Mouse (Mus musculus) midbrain, embryonic 13.5 days (tissue): ENCODE data around the gene Itgb2l. TPM values are rescaled to one million over a fixed set of nuclear protein-coding genes. Genes with fewer than 3 reads are reported as not detected.

Source experiments
- ATAC-seq: fragments of 200-750 bp; cut with Nextera tagmentation; 2 replicates; pipeline ENCODE4 v1.8.0; 2017; ENCODE audit warnings: mild to moderate bottlenecking, moderate TSS enrichment, moderate library complexity
- H3K27ac ChIP-seq: fragments of 300-500 bp; sonication (generic); 2 replicates; pipeline ENCODE4 v1.5.1; 2015; ENCODE audit warnings: inconsistent platforms, mild to moderate bottlenecking, moderate library complexity
- H3K27me3 ChIP-seq: fragments of 300-500 bp; sonication (generic); 2 replicates; pipeline ENCODE4 v1.6.1; 2015; ENCODE audit warnings: mild to moderate bottlenecking, inconsistent platforms
- H3K36me3 ChIP-seq: fragments of 300-500 bp; sonication (generic); 2 replicates; pipeline ENCODE4 v1.6.1; 2015; ENCODE audit warnings: mild to moderate bottlenecking, inconsistent platforms
- H3K4me1 ChIP-seq: fragments of 300-500 bp; sonication (generic); replicated peaks from 2 replicates; pipeline ENCODE4 v1.6.1; 2015; ENCODE audit warnings: inconsistent platforms
- H3K4me2 ChIP-seq: fragments of 300-500 bp; sonication (generic); replicated peaks from 2 replicates; pipeline ENCODE4 v1.6.1; 2015; ENCODE audit warnings: moderate library complexity, mild to moderate bottlenecking, inconsistent platforms
- H3K4me3 ChIP-seq: fragments of 300-500 bp; sonication (generic); replicated peaks from 2 replicates; pipeline ENCODE4 v1.5.1; 2015; ENCODE audit warnings: mild to moderate bottlenecking, inconsistent platforms
- H3K9ac ChIP-seq: fragments of 300-500 bp; sonication (generic); replicated peaks from 2 replicates; pipeline ENCODE4 v1.6.1; 2015; ENCODE audit warnings: mild to moderate bottlenecking, inconsistent platforms
- H3K9me3 ChIP-seq: fragments of 300-500 bp; sonication (generic); 2 replicates; pipeline ENCODE4 v1.6.1; 2016; ENCODE audit warnings: mild to moderate bottlenecking, inconsistent platforms
- WGBS: fragments of 180-500 bp; shearing (Covaris S2); methylation state at CpG from one replicate; pipeline ENCODE4 v1.1.7; 2015; 5-methylcytosine and 5-hydroxymethylcytosine counted together
- polyA plus RNA-seq: library from polyadenylated mRNA; unstranded; fragments of >200 nt; fragmentation: Nextera tagmentation; extraction: Ambion mirVana; gene quantifications from 2 replicates; pipeline ENCODE4 v1.2.1, GENCODE M21; 2015

Gene Itgb2l
- polyA plus RNA-seq, 1 experiment from 2014 or later = not detected

- 82% methylated on average over 2 of the region's 2 CpGs for WGBS
- Histone ChIP-seq H3K4me2 (no peak overlapping the region), H3K9me3 (no peaks in the 10 kb centered on the region), H3K36me3 (no peaks in the 10 kb centered on the region), H3K9ac (no peak overlapping the region), H3K4me1 (no peaks in the 10 kb centered on the region), H3K4me3 (no peak overlapping the region), H3K27me3 (no peaks in the 10 kb centered on the region), H3K27ac (no peak overlapping the region)
- no peak for ATAC-seq
Observed at GRCm38 (mm10) chr16:96425044-96425443, 18.4 kb downstream of the Itgb2l start.

GRCm38 (mm10) chr16:96408064-96408465 lies 35.4 kb downstream of the Itgb2l start:
- no peaks in the 10 kb centered on the region for H3K36me3 ChIP-seq
- no peak for ATAC-seq
- 28% methylated on average over 4 of the region's 4 CpGs for WGBS

GRCm38 (mm10) chr16:96406312-96406711 lies 37.1 kb downstream of the Itgb2l start:
- H3K4me2 ChIP-seq = no peak overlapping the region
- no peak overlapping the region for H3K27ac ChIP-seq
- no peak overlapping the region for H3K9ac ChIP-seq
- H3K36me3 ChIP-seq = no peaks in the 10 kb centered on the region
- no peaks in the 10 kb centered on the region for H3K27me3 ChIP-seq
- peaks cover 4% of the 10 kb centered on the region; the same call in 1 of the 2 replicates for H3K4me1 ChIP-seq
- no peak for ATAC-seq
- 76% methylated on average over 4 of the region's 4 CpGs for WGBS
- no peaks in the 10 kb centered on the region for H3K9me3 ChIP-seq
- H3K4me3 ChIP-seq = no peak overlapping the region

More at GRCm38 (mm10) chr16:96408064-96408465, 35.4 kb downstream of the Itgb2l start:
- peaks cover 4% of the 10 kb centered on the region; the same call in 1 of the 2 replicates for H3K4me1 ChIP-seq
- no peaks in the 10 kb centered on the region for H3K9me3 ChIP-seq
- H3K27me3 ChIP-seq = no peaks in the 10 kb centered on the region
- H3K9ac ChIP-seq = no peak overlapping the region
- no peak overlapping the region for H3K4me2 ChIP-seq
- H3K4me3 ChIP-seq = no peak overlapping the region
- H3K27ac ChIP-seq = no peak overlapping the region

GRCm38 (mm10) chr16:96402294-96402693 lies 41.1 kb downstream of the Itgb2l start:
- Histone ChIP-seq H3K4me2 (no peak overlapping the region), H3K9me3 (no peaks in the 10 kb centered on the region), H3K36me3 (no peaks in the 10 kb centered on the region), H3K4me3 (no peak overlapping the region), H3K27me3 (no peaks in the 10 kb centered on the region), H3K27ac (no peak overlapping the region), H3K4me1 (no peaks in the 10 kb centered on the region), H3K9ac (no peak overlapping the region)
- 55% methylated on average over 6 of the region's 6 CpGs for WGBS
- peak; percentile 50; the same call in 1 of the 2 replicates for ATAC-seq

- Histone ChIP-seq H3K4me1 (no peaks in the 10 kb centered on the region), H3K27me3 (no peaks in the 10 kb centered on the region), H3K27ac (no peak overlapping the region), H3K36me3 (no peaks in the 10 kb centered on the region), H3K9ac (no peak overlapping the region), H3K4me3 (no peak overlapping the region), H3K9me3 (no peaks in the 10 kb centered on the region), H3K4me2 (no peak overlapping the region)
- no peak for ATAC-seq
- 69% methylated on average over 4 of the region's 4 CpGs for WGBS
Observed at GRCm38 (mm10) chr16:96400046-96400445, 43.4 kb downstream of the Itgb2l start.

- no peaks in the 10 kb centered on the region for H3K4me1 ChIP-seq
- 78% methylated on average over 3 of the region's 3 CpGs for WGBS
- ATAC-seq = no peak
Observed at GRCm38 (mm10) chr16:96398806-96399205, 44.6 kb downstream of the Itgb2l start.

GRCm38 (mm10) chr16:96396013-96396650 lies 47.3 kb downstream of the Itgb2l start:
- Histone ChIP-seq H3K27me3 (no peaks in the 10 kb centered on the region), H3K36me3 (no peaks in the 10 kb centered on the region), H3K4me3 (no peak overlapping the region), H3K27ac (no peak overlapping the region), H3K9ac (no peak overlapping the region), H3K9me3 (no peaks in the 10 kb centered on the region), H3K4me2 (no peak overlapping the region), H3K4me1 (no peaks in the 10 kb centered on the region)
- WGBS = 68% methylated on average over 9 of the region's 9 CpGs
- no peak for ATAC-seq

More at GRCm38 (mm10) chr16:96398806-96399205, 44.6 kb downstream of the Itgb2l start:
- Histone ChIP-seq H3K4me2 (no peak overlapping the region), H3K36me3 (no peaks in the 10 kb centered on the region), H3K9ac (no peak overlapping the region), H3K27me3 (no peaks in the 10 kb centered on the region), H3K4me3 (no peak overlapping the region), H3K9me3 (no peaks in the 10 kb centered on the region), H3K27ac (no peak overlapping the region)

GRCm38 (mm10) chr16:96395516-96395915 lies 47.9 kb downstream of the Itgb2l start:
- no peak for ATAC-seq
- Histone ChIP-seq H3K4me1 (no peaks in the 10 kb centered on the region), H3K36me3 (no peaks in the 10 kb centered on the region), H3K4me3 (no peak overlapping the region), H3K27ac (no peak overlapping the region), H3K9ac (no peak overlapping the region), H3K4me2 (no peak overlapping the region), H3K9me3 (no peaks in the 10 kb centered on the region), H3K27me3 (no peaks in the 10 kb centered on the region)
- WGBS = 85% methylated on average over 4 of the region's 4 CpGs

- H3K27me3 ChIP-seq = no peaks in the 10 kb centered on the region
- no peak overlapping the region for H3K4me3 ChIP-seq
- no peaks in the 10 kb centered on the region for H3K36me3 ChIP-seq
- no peak overlapping the region for H3K9ac ChIP-seq
- H3K27ac ChIP-seq = no peak overlapping the region
- no peak for ATAC-seq
- H3K4me2 ChIP-seq = no peak overlapping the region
- no peaks in the 10 kb centered on the region for H3K4me1 ChIP-seq
- no peaks in the 10 kb centered on the region for H3K9me3 ChIP-seq
Observed at GRCm38 (mm10) chr16:96391070-96391469, 52.3 kb downstream of the Itgb2l start.

- no peak for ATAC-seq
- WGBS = 88% methylated on average over 5 of the region's 5 CpGs
Observed at GRCm38 (mm10) chr16:96388481-96388880, 54.9 kb downstream of the Itgb2l start.

GRCm38 (mm10) chr16:96387685-96388371 lies 55.6 kb downstream of the Itgb2l start:
- Histone ChIP-seq H3K4me1 (no peaks in the 10 kb centered on the region), H3K27me3 (no peaks in the 10 kb centered on the region), H3K4me2 (no peak overlapping the region), H3K36me3 (no peaks in the 10 kb centered on the region), H3K9me3 (no peaks in the 10 kb centered on the region), H3K27ac (no peak overlapping the region), H3K4me3 (no peak overlapping the region), H3K9ac (no peak overlapping the region)
- ATAC-seq = no peak
- WGBS = 90% methylated on average over 6 of the region's 6 CpGs

More at GRCm38 (mm10) chr16:96388481-96388880, 54.9 kb downstream of the Itgb2l start:
- Histone ChIP-seq H3K4me3 (no peak overlapping the region), H3K36me3 (no peaks in the 10 kb centered on the region), H3K27me3 (no peaks in the 10 kb centered on the region), H3K27ac (no peak overlapping the region), H3K4me2 (no peak overlapping the region), H3K9me3 (no peaks in the 10 kb centered on the region), H3K9ac (no peak overlapping the region), H3K4me1 (no peaks in the 10 kb centered on the region)

GRCm38 (mm10) chr16:96384741-96385140 lies 58.7 kb downstream of the Itgb2l start:
- Histone ChIP-seq H3K4me3 (no peak overlapping the region), H3K27me3 (no peaks in the 10 kb centered on the region), H3K4me2 (no peak overlapping the region), H3K36me3 (no peaks in the 10 kb centered on the region), H3K4me1 (no peaks in the 10 kb centered on the region), H3K9me3 (no peaks in the 10 kb centered on the region), H3K27ac (no peak overlapping the region), H3K9ac (no peak overlapping the region)
- ATAC-seq = no peak
